ENCODE assay signal across 9 mouse cellular contexts in the genomic region with DNA sequence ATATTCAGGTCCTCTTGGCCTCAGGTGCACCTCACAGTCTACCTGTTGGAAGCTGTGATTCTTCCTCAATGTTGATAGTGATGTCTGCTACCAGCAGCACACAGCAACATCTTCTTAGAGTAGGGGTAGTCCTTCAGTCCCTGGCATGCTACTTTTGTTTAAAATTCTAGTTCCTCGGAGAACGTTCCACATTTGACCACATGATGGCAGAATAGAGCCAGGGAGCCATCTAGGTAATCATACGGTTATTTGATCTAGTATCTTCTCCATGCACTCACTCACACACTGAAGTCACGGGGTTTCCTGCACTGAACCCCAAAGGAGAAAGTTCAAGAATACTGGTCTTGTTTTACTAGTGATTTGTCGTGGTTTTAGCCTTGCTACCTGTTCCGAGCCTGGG.
DNase-seq lines count a peak whose midpoint lies in the region; ATAC-seq and TF ChIP-seq lines count a peak whose summit lies in the region.
"Had no signal": no experiment of that assay in that cellular context is flagged by ENCODE, and none has a peak within 500 bp of the region (broad histone marks: within the 10 kb centered on the region; RNA-seq: fewer than 3 reads in every experiment).

No protein-coding gene starts in this region.

- peak; percentile 68 for TF ChIP-seq CTCF in heart, adult 2 months (IDR thresholded peaks at IDR 0.05)

- H3K27me3 ChIP-seq in heart, adult 2 months (ENCODE audit: control insufficient read depth, insufficient read depth, low read length): no peaks in the 10 kb centered on the region
- no peaks in the 10 kb centered on the region for H3K27me3 ChIP-seq in heart, embryonic 11.5 days (ENCODE audit: control insufficient read depth, insufficient read depth, low read length)
- H3K27me3 ChIP-seq: neural tube, embryonic 13.5 days had no signal

- 24% methylated on average over 6 of the region's 6 CpGs for WGBS in heart, adult 2 months
- WGBS in heart, embryonic 11.5 days (ENCODE audit: insufficient replicate concordance): 21% methylated on average over 6 of the region's 6 CpGs

- ATAC-seq in heart, embryonic 11.5 days (replicated peaks; ENCODE audit: insufficient number of reproducible peaks, low FRiP score, low TSS enrichment): no peak

- H3K9me3 ChIP-seq in heart, embryonic 11.5 days (replicated peaks; ENCODE audit: control insufficient read depth, low read length): no peaks in the 10 kb centered on the region
- H3K9me3 ChIP-seq: neural tube, embryonic 13.5 days had no signal

- no peak overlapping the region for H3K4me2 ChIP-seq in heart, embryonic 11.5 days
- H3K4me2 ChIP-seq: neural tube, embryonic 13.5 days had no signal

- no peaks in the 10 kb centered on the region for H3K4me1 ChIP-seq in heart, adult 2 months (ENCODE audit: control insufficient read depth, insufficient read depth, low read length)
- no peaks in the 10 kb centered on the region for H3K4me1 ChIP-seq in heart, embryonic 11.5 days (ENCODE audit: control insufficient read depth, insufficient read depth, low read length)
- H3K4me1 ChIP-seq: neural tube, embryonic 13.5 days had no signal

- H3K9ac ChIP-seq in heart, adult 2 months (ENCODE audit: low read depth, low read length): no peak overlapping the region
- no peak overlapping the region for H3K9ac ChIP-seq in heart, embryonic 11.5 days (ENCODE audit: low read depth, low read length)
- H3K9ac ChIP-seq: neural tube, embryonic 13.5 days had no signal

- TF ChIP-seq EP300 in heart, adult 2 months (IDR thresholded peaks at IDR 0.05; ENCODE audit: insufficient read depth, low read depth, low read length): no peak

- no peaks in the 10 kb centered on the region for H3K36me3 ChIP-seq in heart, adult 2 months (ENCODE audit: control insufficient read depth, insufficient read depth, low read length)
- H3K36me3 ChIP-seq in heart, embryonic 11.5 days (ENCODE audit: control insufficient read depth, insufficient read depth, low read length): no peaks in the 10 kb centered on the region
- H3K36me3 ChIP-seq: neural tube, embryonic 13.5 days had no signal

- DNase-seq in heart, adult 2 months: no peak
- peak; percentile 38 to 40 for DNase-seq in right cerebral cortex, adult 2 months (ENCODE audit: low spot score in 2 of 2)
- no peak for DNase-seq in right cerebral cortex, postnatal 36 days (ENCODE audit: low spot score in 2 of 2)
- DNase-seq in brain, adult 2 months (ENCODE audit: low read depth, low spot score): peak; percentile 24
- DNase-seq in kidney, postnatal 10 days: peak; percentile 67
- peak; percentile 1 for DNase-seq in naive thymus-derived CD4-positive, alpha-beta T cell, adult 2 months (ENCODE audit: low read depth)
- DNase-seq in gastrocnemius, postnatal 14 days: no peak

- no peaks in the 10 kb centered on the region for H3K79me2 ChIP-seq in heart, adult 2 months (replicated peaks; ENCODE audit: control insufficient read depth, insufficient read depth, low read length)

- no peak for TF ChIP-seq POLR2A in heart, adult 2 months (IDR thresholded peaks at IDR 0.05; ENCODE audit: insufficient read depth, low read depth, low read length)

- H3K27ac ChIP-seq in heart, adult 2 months: no peak overlapping the region
- H3K27ac ChIP-seq in heart, embryonic 11.5 days (ENCODE audit: low read depth, low read length): no peak overlapping the region
- H3K27ac ChIP-seq: neural tube, embryonic 13.5 days had no signal

- H3K4me3 ChIP-seq in heart, adult 2 months: no peak overlapping the region
- no peak overlapping the region for H3K4me3 ChIP-seq in heart, embryonic 11.5 days (ENCODE audit: low read depth, low read length)
- H3K4me3 ChIP-seq: neural tube, embryonic 13.5 days had no signal

- intact Hi-C loops in heart, adult 2 months (cut with DNase I): no loop called here
- intact Hi-C loops in gastrocnemius, postnatal 14 days (cut with DNase I; ENCODE audit: low total_unique reads): no loop called here

Comparison
In these comparisons a context has a peak if more than half of its experiments do, and no peak if none do; other contexts are left out.
1. DNase-seq: peak in right cerebral cortex, adult 2 months (2 of 2), brain, adult 2 months (single experiment), kidney, postnatal 10 days (single experiment) and naive thymus-derived CD4-positive, alpha-beta T cell, adult 2 months (single experiment); none in heart, adult 2 months (0 of 2), right cerebral cortex, postnatal 36 days (0 of 2) and gastrocnemius, postnatal 14 days (single experiment).